In genomic region chr5:133806891-133807290, GRCm38 (mm10) we compare ENCODE assay signal across 12 mouse cellular contexts.
DNase-seq lines count a peak whose midpoint lies in the region; ATAC-seq lines count a peak whose summit lies in the region.
"Had no signal": no experiment of that assay in that cellular context is flagged by ENCODE, and none has a peak within 500 bp of the region (broad histone marks: within the 10 kb centered on the region; RNA-seq: fewer than 3 reads in every experiment).

No protein-coding gene starts in this region.

- DNase-seq in heart, adult 11 months, result peak; percentile 27
- DNase-seq in heart, postnatal 14 days, result no peak
- peak; percentile 36 for DNase-seq in right cerebral cortex, adult 18-20 months
- no peak for DNase-seq in right cerebral cortex, postnatal 14 days
- peak; percentile 43 for DNase-seq in layer of hippocampus, postnatal 14 days (ENCODE audit: low spot score in 2 of 2)
- no peak for DNase-seq in thymus, adult 18-20 months
- no peak for DNase-seq in lung, postnatal 14 days
- DNase-seq: adrenal gland, postnatal 14 days; cerebellum, adult 11 months; gastrocnemius, postnatal 25 days had no signal

- ATAC-seq in inflammation-experienced regulatory T-cells, adult 6 months, result no peak
- ATAC-seq: hindbrain, embryonic 16.5 days had no signal

- intact Hi-C loops in heart, postnatal 14 days (cut with DNase I), result loop anchor here (10.0 kb wide), 1 partner anchor 198 kb away; no protein-coding TSS in a partner anchor

Comparison
In these comparisons a context has a peak if more than half of its experiments do, and no peak if none do; other contexts are left out.
1. DNase-seq: peak in heart, adult 11 months (single experiment), right cerebral cortex, adult 18-20 months (single experiment) and layer of hippocampus, postnatal 14 days (2 of 2); none in heart, postnatal 14 days (0 of 2), right cerebral cortex, postnatal 14 days (single experiment), thymus, adult 18-20 months (0 of 2) and lung, postnatal 14 days (single experiment).